Comparison of ENCODE assay signal across 17 mouse cellular contexts in genomic region chr14:120154413-120154812, GRCm38 (mm10).
DNase-seq lines count a peak whose midpoint lies in the region; ATAC-seq and TF ChIP-seq lines count a peak whose summit lies in the region.
"Had no signal": no experiment of that assay in that cellular context is flagged by ENCODE, and none has a peak within 500 bp of the region (broad histone marks: within the 10 kb centered on the region; RNA-seq: fewer than 3 reads in every experiment).

No protein-coding gene starts in this region.

- TF ChIP-seq CTCF in midbrain, postnatal 0 days (IDR thresholded peaks at IDR 0.05) = no peak
- no peak for TF ChIP-seq CTCF in thymus, adult 2 months (IDR thresholded peaks at IDR 0.05; ENCODE audit: borderline replicate concordance, control insufficient read depth, extremely low read depth, insufficient read depth, low read length, poor library complexity)

- peaks cover 55% of the 10 kb centered on the region for H3K27me3 ChIP-seq in midbrain, embryonic 10.5 days (ENCODE audit: low read depth, poor library complexity, severe bottlenecking)
- no peaks in the 10 kb centered on the region for H3K27me3 ChIP-seq in midbrain, postnatal 0 days (ENCODE audit: insufficient read depth, low read length)
- H3K27me3 ChIP-seq in hindbrain, embryonic 12.5 days = peaks cover 6% of the 10 kb centered on the region; the same call in 1 of the 2 replicates
- no peaks in the 10 kb centered on the region for H3K27me3 ChIP-seq in limb, embryonic 15.5 days
- H3K27me3 ChIP-seq in neural tube, embryonic 15.5 days (replicated peaks) = no peaks in the 10 kb centered on the region
- no peaks in the 10 kb centered on the region for H3K27me3 ChIP-seq in thymus, adult 2 months (ENCODE audit: control insufficient read depth, insufficient read depth, low read length)

- no peak overlapping the region for H3K4me3 ChIP-seq in midbrain, embryonic 10.5 days
- no peak overlapping the region for H3K4me3 ChIP-seq in midbrain, postnatal 0 days (ENCODE audit: low read depth, low read length)
- H3K4me3 ChIP-seq in hindbrain, embryonic 12.5 days = no peak overlapping the region
- no peak overlapping the region for H3K4me3 ChIP-seq in limb, embryonic 15.5 days
- no peak overlapping the region for H3K4me3 ChIP-seq in neural tube, embryonic 15.5 days (replicated peaks)
- no peak overlapping the region for H3K4me3 ChIP-seq in thymus, adult 2 months (ENCODE audit: control insufficient read depth, insufficient read depth, low read length)

- no peak overlapping the region for H3K27ac ChIP-seq in midbrain, embryonic 10.5 days (replicated peaks)
- no peak overlapping the region for H3K27ac ChIP-seq in midbrain, postnatal 0 days (ENCODE audit: low read depth, low read length)
- H3K27ac ChIP-seq in hindbrain, embryonic 12.5 days = no peak overlapping the region
- H3K27ac ChIP-seq in limb, embryonic 15.5 days = peak overlapping the region; percentile 87
- no peak overlapping the region for H3K27ac ChIP-seq in neural tube, embryonic 15.5 days (replicated peaks)
- H3K27ac ChIP-seq in thymus, adult 2 months (ENCODE audit: control insufficient read depth, insufficient read depth, low read length) = no peak overlapping the region

- peaks cover 22% of the 10 kb centered on the region for H3K4me1 ChIP-seq in midbrain, embryonic 10.5 days
- peaks cover 19% of the 10 kb centered on the region for H3K4me1 ChIP-seq in midbrain, postnatal 0 days (ENCODE audit: insufficient read depth, low read length)
- H3K4me1 ChIP-seq in hindbrain, embryonic 12.5 days = peaks cover 21% of the 10 kb centered on the region
- H3K4me1 ChIP-seq in limb, embryonic 15.5 days = peaks cover 45% of the 10 kb centered on the region
- peaks cover 22% of the 10 kb centered on the region for H3K4me1 ChIP-seq in neural tube, embryonic 15.5 days
- no peaks in the 10 kb centered on the region for H3K4me1 ChIP-seq in thymus, adult 2 months (replicated peaks; ENCODE audit: control insufficient read depth, insufficient read depth, low read length)

- no peak for ATAC-seq in midbrain, postnatal 0 days (ENCODE audit: low FRiP score)
- 0 out of 2 replicates have a peak, but pooled peaks have one; percentile 43 for ATAC-seq in hindbrain, embryonic 12.5 days (ENCODE audit: low FRiP score)
- no peak for ATAC-seq in limb, embryonic 15.5 days (ENCODE audit: insufficient number of reproducible peaks, low FRiP score, low TSS enrichment, low read depth)
- no peak for ATAC-seq in neural tube, embryonic 15.5 days (ENCODE audit: low FRiP score)
- ATAC-seq: liver, postnatal 0 days had no signal

- peak; percentile 23 for DNase-seq in midbrain, embryonic 10.5 days (ENCODE audit: low spot score)
- DNase-seq in midbrain, postnatal 0 days (ENCODE audit: low spot score) = no peak
- DNase-seq in thymus, adult 2 months = no peak
- no peak for DNase-seq in thymus, postnatal 10 days (ENCODE audit: low spot score in 2 of 2)
- DNase-seq in cerebellum, adult 9-11 months = no peak
- DNase-seq: cerebellum, adult 11 months; gastrocnemius, postnatal 10 days; heart, postnatal 4 days; kidney, adult 2 months; left cerebral cortex, postnatal 4 days; liver, postnatal 0 days; lung, postnatal 4 days; right cerebral cortex, postnatal 25 days; thymus, postnatal 36 days had no signal

- TF ChIP-seq POLR2A in thymus, adult 2 months (IDR thresholded peaks at IDR 0.05; ENCODE audit: control insufficient read depth, extremely low read depth, insufficient read depth, low read length, poor library complexity) = no peak

- H3K9ac ChIP-seq in midbrain, postnatal 0 days (replicated peaks; ENCODE audit: low read length, poor library complexity, severe bottlenecking) = no peak overlapping the region
- no peak overlapping the region for H3K9ac ChIP-seq in hindbrain, embryonic 12.5 days
- no peak overlapping the region for H3K9ac ChIP-seq in limb, embryonic 15.5 days
- H3K9ac ChIP-seq in neural tube, embryonic 15.5 days (replicated peaks) = no peak overlapping the region
- H3K9ac ChIP-seq: liver, postnatal 0 days had no signal

- H3K4me2 ChIP-seq in midbrain, postnatal 0 days (ENCODE audit: low read depth, low read length, poor library complexity, severe bottlenecking) = no peak overlapping the region
- peak overlapping the region; percentile 13; the same call in 1 of the 2 replicates for H3K4me2 ChIP-seq in hindbrain, embryonic 12.5 days (replicated peaks)
- H3K4me2 ChIP-seq in limb, embryonic 15.5 days = peak overlapping the region; percentile 25
- H3K4me2 ChIP-seq in neural tube, embryonic 15.5 days = peak overlapping the region; percentile 44

- H3K9me3 ChIP-seq in midbrain, embryonic 10.5 days (replicated peaks) = no peaks in the 10 kb centered on the region
- no peaks in the 10 kb centered on the region for H3K9me3 ChIP-seq in midbrain, postnatal 0 days (ENCODE audit: low read length)
- H3K9me3 ChIP-seq in hindbrain, embryonic 12.5 days (replicated peaks) = no peaks in the 10 kb centered on the region
- H3K9me3 ChIP-seq in limb, embryonic 15.5 days = no peaks in the 10 kb centered on the region
- no peaks in the 10 kb centered on the region for H3K9me3 ChIP-seq in neural tube, embryonic 15.5 days (replicated peaks)

- 33% methylated on average over 7 of the region's 7 CpGs for WGBS in midbrain, embryonic 10.5 days
- WGBS in midbrain, postnatal 0 days = 44% methylated on average over 7 of the region's 7 CpGs
- 27% methylated on average over 7 of the region's 7 CpGs for WGBS in hindbrain, embryonic 12.5 days
- WGBS in limb, embryonic 15.5 days = 29% methylated on average over 7 of the region's 7 CpGs
- 40% methylated on average over 7 of the region's 7 CpGs for WGBS in neural tube, embryonic 15.5 days
- 89% methylated on average over 7 of the region's 7 CpGs for WGBS in thymus, adult 2 months

- no peaks in the 10 kb centered on the region for H3K36me3 ChIP-seq in midbrain, embryonic 10.5 days
- H3K36me3 ChIP-seq in midbrain, postnatal 0 days (ENCODE audit: insufficient read depth, low read length) = no peaks in the 10 kb centered on the region
- no peaks in the 10 kb centered on the region for H3K36me3 ChIP-seq in hindbrain, embryonic 12.5 days
- no peaks in the 10 kb centered on the region for H3K36me3 ChIP-seq in limb, embryonic 15.5 days
- H3K36me3 ChIP-seq in neural tube, embryonic 15.5 days = no peaks in the 10 kb centered on the region
- no peaks in the 10 kb centered on the region for H3K36me3 ChIP-seq in thymus, adult 2 months (ENCODE audit: control insufficient read depth, insufficient read depth, low read length)
